Mouse (Mus musculus) brain, adult 2 months (tissue): ENCODE results near the gene St8sia1.
A peak's percentile ranks its signal among the peaks of the same experiment; 100 is the strongest.

ENCODE experiments used
- DNase-seq: peaks from one replicate; pipeline ENCODE4 v3.0.0; 2011; ENCODE audit warnings: low read depth, low spot score

St8sia1 gene

DNA sequence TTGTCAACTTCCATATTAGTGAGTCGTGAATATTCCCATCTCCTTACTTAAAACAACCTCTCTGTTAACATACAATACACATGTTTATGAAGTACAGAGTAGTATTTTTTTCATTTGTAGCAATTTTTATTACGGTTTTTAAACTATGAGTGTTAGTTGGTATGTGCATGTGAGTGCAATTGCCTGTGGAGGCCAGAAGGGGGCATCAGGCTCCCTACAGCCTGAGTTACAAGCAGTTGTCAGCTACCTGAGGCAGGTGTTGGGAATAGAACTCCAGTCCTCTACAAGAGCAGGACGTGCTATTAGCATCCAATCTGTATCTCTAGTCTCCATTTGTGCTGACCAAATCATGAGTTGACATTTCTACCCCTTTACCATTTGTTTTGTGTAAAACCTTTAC, 19.8 kb downstream of the St8sia1 start:
- no peak for DNase-seq

DNA sequence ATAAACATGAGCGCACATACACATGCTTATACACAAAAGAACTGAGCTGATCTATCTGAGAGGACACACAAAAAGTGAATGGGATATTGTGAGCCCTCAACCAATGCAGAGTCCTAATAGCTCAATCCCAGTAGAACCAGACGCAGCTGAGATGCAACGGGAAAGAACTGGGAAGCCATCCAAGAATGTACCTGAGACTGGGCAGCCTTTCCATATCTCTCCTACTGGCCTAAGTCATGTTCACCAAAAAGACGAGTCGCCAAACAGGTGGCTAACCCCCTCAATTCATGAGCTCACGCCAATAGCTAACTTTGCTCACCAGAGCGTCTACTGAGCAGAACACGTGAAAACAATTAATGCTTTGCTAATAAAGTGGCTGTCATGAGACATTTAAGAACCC, 20.8 kb downstream of the St8sia1 start:
- DNase-seq = peak; percentile 78

DNA sequence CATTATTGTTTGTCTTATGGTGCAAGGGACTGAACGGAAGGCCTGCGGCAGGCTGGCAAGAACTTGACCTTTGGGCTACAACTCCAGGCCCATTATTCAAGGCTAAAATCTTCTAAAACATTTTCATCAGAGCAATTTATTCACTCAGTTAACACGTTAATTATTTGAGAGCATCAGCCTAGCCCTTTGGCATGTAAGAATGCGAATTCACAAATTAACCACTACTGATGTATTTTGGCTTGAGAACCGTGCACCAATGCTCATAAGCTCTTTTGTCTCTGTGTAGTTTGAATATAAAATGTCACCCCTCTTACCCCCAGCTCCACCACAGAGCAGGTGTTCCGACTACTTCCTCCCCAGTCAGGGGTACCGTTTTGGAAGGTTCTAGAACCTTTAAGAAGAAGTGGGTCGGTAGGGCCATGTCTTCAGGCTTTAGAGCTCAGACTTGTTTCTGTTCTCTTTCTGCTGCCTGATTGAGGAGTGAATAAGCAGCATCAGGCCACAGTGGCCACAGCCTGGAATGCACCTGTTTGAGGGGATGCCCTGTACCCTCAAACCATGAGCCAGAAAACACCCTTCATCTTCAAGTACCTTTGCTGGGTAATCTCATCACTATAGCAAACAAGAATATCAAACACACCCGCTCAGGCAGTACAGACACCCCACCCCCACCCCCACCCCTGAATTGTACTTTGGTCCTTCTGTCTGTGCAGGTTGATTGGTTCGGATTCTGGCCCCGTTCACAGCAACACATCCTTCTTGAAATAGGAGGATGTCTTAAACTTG, 22.5 kb downstream of the St8sia1 start:
- DNase-seq = no peak

DNA sequence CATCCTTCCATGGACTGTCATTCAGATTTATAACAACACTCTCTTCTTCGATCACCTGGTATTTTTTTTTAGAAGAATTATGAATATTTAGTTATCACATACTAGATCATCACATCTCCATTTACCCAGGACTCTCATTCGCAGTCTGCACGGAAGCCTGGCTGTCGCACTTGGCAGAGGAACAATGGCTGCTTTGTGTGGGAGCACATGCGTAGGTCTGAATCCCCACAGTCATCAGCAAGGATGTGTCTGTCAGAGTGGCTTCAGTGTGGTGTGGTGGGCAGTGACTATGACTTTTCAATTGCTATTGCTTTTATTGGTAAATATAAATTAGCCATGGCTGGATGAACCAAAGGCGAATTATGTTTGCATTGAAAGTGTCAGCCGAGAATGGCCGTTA, 23.2 kb downstream of the St8sia1 start:
- peak; percentile 81 for DNase-seq

DNA sequence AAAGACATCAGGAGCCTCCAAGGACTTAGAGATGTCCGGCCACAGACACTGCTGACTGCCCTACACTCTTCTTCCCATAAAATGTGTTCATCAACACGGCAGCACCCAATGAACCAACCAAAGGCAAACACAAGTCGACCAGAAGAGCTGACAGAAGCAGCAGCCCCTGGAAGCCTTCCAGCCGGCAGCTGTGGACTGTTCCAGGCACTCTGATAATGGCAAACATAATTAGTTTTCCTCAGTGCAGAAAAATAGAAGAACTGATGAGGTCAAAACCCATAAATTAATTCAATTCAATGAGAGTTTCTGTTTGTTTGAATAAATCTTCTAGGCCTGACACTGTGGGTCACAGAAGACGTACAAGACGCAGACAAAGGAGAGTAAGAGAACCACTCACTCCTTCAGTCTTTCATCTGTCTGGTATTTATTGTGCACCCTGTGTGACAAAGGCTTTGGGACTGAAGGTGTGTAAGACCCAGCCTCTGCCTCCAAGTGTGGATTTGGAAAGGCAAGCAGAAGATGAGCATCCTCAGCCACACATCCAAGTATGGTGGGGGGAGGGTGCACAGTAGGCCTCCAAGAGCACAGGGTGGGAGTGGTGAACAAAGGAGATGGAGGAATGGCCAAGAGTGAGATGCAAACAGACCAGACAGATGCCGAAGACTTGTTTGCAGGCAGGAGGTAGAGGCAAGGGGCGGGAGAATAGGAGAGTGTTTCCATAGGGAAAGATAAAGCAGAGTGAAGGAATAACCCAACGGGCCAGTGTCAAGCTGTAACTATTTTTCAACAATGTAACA, 25.5 kb downstream of the St8sia1 start:
- peak; percentile 45 for DNase-seq

DNA sequence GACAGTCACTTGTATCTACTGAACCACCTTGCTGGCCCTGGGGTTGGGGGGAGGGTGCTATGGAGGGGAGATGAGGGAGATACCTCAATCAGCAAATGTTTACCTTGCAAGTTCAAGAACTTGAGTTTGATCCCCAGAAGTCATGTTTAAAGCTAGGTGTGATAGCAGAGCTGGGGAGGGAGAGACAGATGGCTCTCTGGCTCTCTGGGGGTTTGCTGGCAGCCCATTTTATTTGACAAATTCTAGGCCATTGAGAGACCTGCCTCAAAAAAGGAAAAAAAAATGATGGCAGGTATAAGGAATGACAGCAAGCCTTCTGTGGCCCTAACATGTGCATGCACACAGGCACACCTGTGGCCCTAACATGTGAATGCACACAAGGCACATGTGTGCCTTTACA, 26.2 kb downstream of the St8sia1 start:
- DNase-seq = peak; percentile 78

DNA sequence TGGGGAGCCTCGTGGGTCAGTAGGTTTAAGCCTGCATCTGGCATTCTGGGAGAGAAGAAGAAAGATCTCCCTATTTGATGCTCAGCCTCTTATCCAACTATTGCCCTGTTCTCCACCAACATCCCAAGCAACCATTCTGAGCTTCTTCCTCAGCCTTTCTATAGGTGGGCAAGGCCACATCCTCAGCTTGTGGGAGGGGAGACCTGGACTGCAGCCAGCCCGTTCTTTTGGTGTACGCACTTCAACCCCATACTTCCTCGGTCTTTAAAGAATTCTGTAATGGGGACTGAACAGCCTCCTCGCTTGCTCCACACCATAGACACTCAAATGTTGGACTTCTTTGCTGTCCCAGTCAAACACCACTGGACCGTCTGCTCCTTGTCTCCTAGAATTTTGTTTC, 31.7 kb downstream of the St8sia1 start:
- no peak for DNase-seq

DNA sequence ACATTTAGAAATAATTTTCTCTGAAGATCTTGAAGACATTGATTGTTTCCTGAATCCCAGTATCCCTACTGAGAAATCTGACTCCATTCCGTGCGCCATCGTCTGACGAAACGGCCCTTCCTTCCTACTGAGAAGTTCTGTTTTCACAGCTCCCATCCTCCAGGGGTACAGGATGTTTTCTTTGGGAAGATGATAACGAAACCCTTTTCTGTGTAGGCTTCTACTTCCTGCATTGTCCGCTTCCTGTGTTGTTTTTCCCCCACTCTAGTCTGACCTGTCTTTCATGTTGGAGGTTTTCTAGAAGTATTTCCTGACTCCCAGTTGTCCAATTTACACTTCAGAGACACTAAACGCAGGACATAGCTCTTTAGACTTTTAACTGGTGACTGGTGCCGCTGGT, 32.1 kb downstream of the St8sia1 start:
- DNase-seq = no peak

DNA sequence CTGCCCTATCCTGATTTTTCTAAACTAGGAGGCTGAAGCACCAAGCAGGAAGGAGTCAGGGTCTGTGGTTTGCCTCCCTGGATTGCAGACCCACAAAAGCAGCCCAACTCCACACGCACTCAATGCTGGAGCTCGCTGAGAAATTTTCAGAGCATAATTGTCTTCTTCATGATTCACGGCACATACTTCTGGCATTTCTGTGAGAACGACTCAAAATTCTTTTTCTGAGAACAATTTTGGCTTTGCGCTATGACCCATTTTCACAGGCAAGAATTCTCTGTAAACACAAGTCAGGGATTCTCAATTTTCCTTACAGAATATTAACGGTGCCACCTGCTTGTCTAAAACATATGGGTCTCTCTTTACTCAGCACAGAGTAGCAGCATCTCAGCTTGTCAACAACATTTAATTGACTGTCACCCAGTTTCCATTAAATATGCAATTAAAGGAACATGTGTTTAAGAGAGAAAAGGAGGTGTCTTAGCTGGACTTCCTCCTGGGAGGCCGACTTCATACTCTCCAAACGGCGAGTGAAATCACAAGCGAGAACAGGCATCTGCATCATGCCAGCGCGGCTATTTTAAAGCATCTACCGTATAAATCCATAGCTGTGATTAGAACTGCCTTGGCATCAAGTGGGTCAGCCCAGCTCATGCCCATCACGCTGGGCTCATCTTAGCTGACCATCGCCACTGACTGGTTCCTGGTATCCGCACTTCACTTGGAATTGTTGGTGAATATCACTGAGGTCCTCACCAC, 35.5 kb downstream of the St8sia1 start:
- DNase-seq = peak; percentile 65

DNA sequence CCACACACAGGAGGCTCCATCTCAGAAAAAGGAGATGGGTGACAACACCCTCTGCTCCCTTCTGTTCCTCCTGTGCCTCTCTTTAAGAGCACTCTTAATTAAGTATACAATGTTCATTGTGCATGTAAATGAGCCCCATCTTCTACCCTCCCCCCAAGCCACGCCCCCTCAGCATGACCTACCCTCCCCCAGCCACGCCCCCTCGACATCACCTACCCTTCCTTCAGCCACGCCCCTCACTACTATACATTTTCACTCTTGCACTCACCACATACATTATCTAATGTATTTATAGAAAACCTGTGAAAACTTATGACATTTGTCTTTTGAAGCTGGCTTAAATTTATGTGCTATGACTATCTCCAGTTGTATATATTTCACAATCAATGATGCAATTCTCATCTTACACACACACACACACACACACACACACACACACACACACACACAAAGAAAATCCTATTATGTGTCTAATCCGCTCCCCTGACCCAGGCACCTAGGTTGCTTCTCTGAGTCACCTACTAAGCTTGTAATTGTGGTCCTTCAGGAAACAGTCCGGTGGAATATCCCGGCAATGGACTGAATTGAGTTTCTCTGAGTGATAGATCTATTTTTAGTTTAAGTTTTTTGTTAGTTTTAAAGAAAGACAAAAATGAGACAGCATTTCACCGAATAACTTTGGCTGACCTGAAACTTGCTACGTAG, 37.2 kb downstream of the St8sia1 start:
- DNase-seq = no peak

DNA sequence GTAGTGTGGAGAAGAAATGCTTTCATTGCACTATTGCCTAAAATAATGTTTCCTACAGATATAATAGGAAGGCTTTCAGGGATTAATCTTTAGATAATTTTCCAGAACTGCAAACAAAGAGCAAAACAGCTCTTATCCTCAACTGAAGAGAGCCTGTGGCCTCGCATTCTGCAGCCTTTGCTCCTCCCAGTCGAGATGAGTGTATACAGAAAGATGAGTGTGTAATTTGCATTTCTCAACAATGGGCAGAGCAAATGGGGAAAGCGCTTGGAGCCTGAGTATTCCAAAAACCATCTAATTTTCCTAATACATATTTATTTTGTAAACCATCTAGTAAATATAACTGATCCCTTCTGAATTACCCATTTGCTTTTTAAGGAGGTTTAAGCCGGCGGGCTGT, 38.3 kb downstream of the St8sia1 start:
- no peak for DNase-seq

DNA sequence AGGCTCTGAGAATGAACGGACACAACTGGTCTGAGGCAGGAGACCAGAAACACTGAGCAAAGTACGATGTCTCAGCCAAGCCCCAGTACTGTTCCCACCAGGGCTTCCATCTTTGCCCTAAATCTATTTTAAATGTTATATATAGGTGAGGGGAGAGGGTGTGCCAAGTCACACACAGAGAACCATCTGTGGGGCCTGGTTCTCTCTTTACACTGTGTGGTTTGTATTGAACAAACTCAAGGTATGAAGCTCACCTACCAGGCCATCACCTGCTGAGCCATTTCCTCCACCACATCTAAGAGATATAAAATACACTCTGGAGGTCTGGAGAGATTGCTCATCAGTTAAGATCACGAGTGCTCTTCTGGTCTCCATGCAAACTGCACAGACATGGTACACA, 38.9 kb downstream of the St8sia1 start:
- DNase-seq = peak; percentile 80

DNA sequence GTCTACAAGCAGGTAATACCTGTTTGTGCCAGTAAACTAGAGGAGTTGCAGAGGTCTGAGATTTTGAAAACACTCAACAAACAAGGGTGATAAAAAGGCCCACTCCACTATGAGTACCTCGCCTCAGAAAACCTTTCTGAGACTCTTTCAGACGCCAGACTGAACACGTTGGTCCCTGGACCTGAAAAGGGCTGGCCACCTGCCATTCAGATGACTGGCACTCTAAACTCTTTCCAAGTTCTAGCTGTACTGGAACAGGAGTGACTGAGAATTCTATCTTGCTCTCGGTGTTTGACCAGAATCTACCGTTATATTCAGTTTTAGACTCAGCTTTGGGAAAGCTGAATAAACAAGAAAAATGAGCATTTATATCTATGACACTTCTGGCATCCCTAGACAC, 43.4 kb downstream of the St8sia1 start:
- peak; percentile 68 for DNase-seq

DNA sequence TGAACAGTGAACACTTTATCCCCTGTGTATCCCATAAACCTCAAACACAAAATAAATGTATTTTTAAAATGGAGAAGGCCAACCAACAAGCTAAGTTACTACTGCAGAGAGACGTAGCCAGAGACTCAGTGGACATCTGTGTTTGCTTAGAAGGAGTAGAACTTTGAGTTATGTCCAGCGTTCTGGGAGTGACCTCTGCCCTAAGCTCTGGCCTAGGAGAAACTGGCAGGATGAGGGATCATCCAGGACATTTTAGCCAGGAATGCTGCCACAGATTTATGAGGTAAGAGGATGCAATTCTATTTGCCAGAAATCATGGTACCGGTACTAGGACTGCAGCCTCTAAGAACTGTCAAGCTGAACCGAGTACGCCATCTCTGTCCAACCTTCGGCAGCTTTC, 45.6 kb downstream of the St8sia1 start:
- DNase-seq = no peak

DNA sequence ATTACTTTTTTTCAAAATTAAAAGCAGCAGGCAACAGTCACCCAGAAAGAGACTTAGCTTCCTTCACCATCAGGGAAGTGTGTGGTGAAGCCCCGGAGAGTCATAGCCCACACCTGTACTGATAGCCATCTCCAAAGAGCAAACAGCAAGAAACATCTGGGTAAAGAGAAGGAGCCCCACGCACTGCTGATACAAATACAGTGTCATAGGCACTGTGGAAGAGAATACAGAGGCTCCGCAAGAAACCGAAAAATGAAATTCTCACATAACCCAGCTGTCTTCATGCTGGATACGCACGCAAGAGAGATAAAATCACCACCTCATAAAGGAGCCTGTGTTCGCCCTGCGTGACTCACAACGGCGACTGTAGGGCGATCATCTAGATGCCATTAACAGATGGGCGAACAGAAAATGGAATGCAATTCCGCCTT, 46.8 kb downstream of the St8sia1 start:
- DNase-seq = no peak

DNA sequence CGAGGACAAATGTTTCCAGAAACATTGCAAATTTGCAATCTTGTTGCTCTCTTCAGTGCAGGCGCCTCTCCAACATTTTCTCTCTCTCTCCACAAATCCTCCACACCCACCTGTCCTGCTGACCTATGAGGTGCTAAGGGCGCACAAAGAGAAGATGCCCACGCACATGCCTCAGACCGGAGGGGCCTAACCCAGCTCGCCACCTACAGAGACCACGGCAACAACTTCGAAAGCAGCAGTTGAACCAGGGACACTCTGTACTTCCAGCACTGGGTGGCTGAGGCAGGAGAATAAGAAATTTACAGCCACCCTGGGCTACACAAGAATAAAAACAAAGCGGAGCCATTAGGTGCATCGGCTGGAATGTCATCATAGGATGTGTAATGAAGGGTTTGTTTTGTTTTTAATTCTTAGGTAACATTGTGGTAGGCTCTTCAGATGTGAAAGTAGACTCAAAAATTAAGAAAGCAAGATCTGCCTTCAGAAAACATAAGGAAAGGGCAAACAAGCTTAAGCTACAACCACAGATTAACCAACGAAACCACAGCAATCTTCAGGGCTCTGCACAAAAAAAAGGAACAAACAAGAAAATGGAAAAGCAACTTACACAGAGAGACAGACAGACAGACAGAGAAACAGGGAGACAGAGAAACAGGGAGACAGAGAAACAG, 47.8 kb downstream of the St8sia1 start:
- no peak for DNase-seq

DNA sequence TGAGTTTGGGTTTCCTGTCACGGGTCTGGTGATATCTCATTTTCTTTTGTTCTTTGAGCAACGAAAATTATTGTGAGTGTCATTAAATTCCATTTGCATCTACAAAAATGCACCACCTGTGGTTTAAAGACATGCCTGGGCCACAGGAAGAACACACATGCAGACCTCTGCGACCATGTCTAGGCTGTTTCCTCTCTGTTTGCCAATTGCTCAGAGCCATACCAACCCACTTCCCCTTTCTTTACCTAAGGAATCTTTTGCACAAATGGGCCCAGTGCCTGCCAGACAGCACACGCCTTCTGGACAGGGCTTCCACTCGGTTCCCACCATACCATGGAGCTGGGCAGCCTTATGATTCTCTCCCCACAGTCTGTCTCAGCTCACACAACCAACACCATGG, 48.8 kb downstream of the St8sia1 start:
- DNase-seq = no peak

DNA sequence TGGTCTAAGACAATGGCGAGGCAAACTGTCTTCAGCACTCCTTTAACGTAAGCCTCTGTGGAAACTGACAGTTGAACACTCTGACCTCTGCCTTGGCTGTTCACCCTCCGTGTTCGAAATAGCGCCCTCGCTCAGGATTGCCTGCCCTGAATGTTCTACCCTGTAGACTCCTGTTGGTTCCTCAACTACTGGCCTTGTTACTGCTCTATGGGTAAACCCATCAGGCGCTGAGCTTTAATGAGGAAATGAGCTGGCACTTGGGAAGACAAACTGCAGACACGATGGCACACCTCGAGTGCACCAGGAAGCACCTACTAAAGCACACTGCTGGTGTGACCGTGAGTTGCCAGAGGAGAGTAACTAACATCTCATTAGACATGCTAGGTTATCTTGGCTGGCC, 49.6 kb downstream of the St8sia1 start:
- DNase-seq = no peak

DNA sequence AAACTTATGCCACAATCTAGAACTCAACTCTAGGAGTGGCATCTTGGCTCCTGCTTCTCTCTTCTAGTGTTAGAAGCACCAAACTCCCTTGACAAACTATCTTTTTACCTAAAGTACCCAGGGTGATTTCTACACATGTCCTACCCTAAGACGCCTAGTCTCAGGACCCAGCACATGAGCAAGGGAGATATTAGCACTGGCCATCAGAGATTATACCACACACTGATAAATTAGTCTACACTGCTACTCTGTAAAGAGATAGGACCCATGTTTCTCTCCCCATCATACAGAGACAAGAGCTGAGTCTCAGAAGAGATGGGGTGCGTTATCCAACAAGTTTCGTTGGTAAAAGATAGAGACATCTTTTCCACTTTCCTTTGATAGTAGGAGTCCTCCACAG, 53.0 kb downstream of the St8sia1 start:
- no peak for DNase-seq

DNA sequence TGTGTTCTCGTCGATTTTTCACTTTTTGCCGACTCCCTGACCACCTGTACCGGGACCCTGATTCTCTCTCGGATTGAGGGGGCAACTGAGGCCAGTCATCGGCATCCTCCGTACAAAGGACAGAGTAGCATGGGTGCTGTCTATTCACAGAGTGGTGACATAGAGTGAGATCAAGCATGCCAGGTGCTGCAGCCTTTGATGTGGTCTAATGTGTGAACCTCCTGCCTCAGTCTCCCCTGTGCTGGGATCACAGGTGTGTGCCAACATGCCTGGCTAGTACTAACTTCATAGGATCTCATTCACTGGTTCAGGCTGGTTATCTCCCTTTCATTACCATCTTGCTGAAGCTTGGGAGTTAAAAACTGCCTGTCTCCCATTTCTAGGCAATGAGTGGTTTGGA, 53.5 kb downstream of the St8sia1 start:
- no peak for DNase-seq

DNA sequence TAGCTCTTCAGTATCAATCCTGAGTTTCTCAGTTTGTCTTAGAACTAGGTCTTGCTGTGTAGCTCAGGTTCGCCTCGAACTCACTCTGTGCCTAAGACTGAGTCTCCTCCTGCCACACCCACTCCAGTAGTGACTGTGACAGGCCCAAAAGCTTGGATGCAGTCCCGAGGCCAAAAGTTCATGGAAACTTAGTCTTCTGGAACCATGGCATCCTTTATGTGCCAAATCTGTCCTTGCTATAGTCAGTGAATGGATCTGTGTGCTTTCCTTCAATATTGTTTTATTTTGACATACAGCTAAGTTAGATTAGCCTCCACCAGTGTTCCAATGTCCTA, 54.5 kb downstream of the St8sia1 start:
- no peak for DNase-seq
